Mouse (Mus musculus) ES-Bruce4 (cell line): ENCODE data around the gene Socs3. TPM values are rescaled to one million over a fixed set of nuclear protein-coding genes. Genes with fewer than 3 reads are reported as not detected.

Experiments used
- H3K27ac ChIP-seq: 2 replicates; pipeline ENCODE4 v1.5.1; 2012; ENCODE audit warnings: low read length, inconsistent platforms; ENCODE audit not compliant: insufficient read depth
- H3K27me3 ChIP-seq: 2 replicates; pipeline ENCODE4 v1.6.1; 2012; ENCODE audit warnings: mild to moderate bottlenecking, low read length, inconsistent platforms; ENCODE audit not compliant: control insufficient read depth, poor library complexity, insufficient read depth, severe bottlenecking
- H3K36me3 ChIP-seq: 2 replicates; pipeline ENCODE4 v1.6.1; 2012; ENCODE audit warnings: inconsistent platforms, mild to moderate bottlenecking, low read length, moderate library complexity; ENCODE audit not compliant: control insufficient read depth, poor library complexity, insufficient read depth, severe bottlenecking
- H3K4me1 ChIP-seq: one replicate; pipeline ENCODE4 v1.8.1; 2011; ENCODE audit warnings: low read length; ENCODE audit not compliant: control insufficient read depth, insufficient read depth
- H3K4me3 ChIP-seq: 2 replicates; pipeline ENCODE4 v1.5.1; 2011; ENCODE audit warnings: low read depth, mild to moderate bottlenecking, low read length
- H3K9ac ChIP-seq: 2 replicates; pipeline ENCODE4 v1.6.1; 2012; ENCODE audit warnings: low read depth, mild to moderate bottlenecking, inconsistent platforms; ENCODE audit not compliant: poor library complexity, severe bottlenecking
- H3K9me3 ChIP-seq: replicated peaks from 2 replicates; pipeline ENCODE4 v1.6.1; 2012; ENCODE audit warnings: mild to moderate bottlenecking, low read length, inconsistent platforms; ENCODE audit not compliant: control insufficient read depth, poor library complexity, insufficient read depth, severe bottlenecking
- CTCF ChIP-seq: IDR thresholded peaks from one replicate; pipeline ENCODE4 v1.8.1; 2011; ENCODE audit warnings: low read depth, low read length
- EP300 ChIP-seq: IDR thresholded peaks from 2 replicates; pipeline ENCODE4 v1.6.1; 2011; ENCODE audit warnings: low read depth, low read length; ENCODE audit not compliant: insufficient read depth
- POLR2A ChIP-seq: IDR thresholded peaks from one replicate; pipeline ENCODE4 v1.8.1; 2011; ENCODE audit warnings: low read length; ENCODE audit not compliant: insufficient read depth
- polyA plus RNA-seq: library from polyadenylated mRNA; stranded (reverse); fragments of >200 nt; gene quantifications from 2 replicates; pipeline ENCODE4 v1.2.4, GENCODE M21; 2011; ENCODE audit warnings: low read depth; ENCODE audit not compliant: missing spikeins, insufficient read depth, insufficient read length

Gene Socs3
- polyA plus RNA-seq, 1 experiment: 61.5 TPM

GRCm38 (mm10) chr11:117993190-117994175 is 23.6 kb upstream of the Socs3 start:
- H3K27ac ChIP-seq: no peak overlapping the region
- H3K9me3 ChIP-seq: no peaks in the 10 kb centered on the region
- H3K27me3 ChIP-seq: no peaks in the 10 kb centered on the region
- H3K36me3 ChIP-seq: peaks cover 4% of the 10 kb centered on the region; the same call in 1 of the 2 replicates
- H3K9ac ChIP-seq: no peak overlapping the region
- TF ChIP-seq CTCF (no peak), EP300 (no peak), POLR2A (no peak)
- peaks cover 14% of the 10 kb centered on the region for H3K4me1 ChIP-seq
- no peak overlapping the region for H3K4me3 ChIP-seq

- Histone ChIP-seq H3K9me3 (no peaks in the 10 kb centered on the region), H3K27ac (no peak overlapping the region), H3K4me3 (no peak overlapping the region), H3K36me3 (no peaks in the 10 kb centered on the region), H3K9ac (no peak overlapping the region), H3K27me3 (no peaks in the 10 kb centered on the region), H3K4me1 (peaks cover 12% of the 10 kb centered on the region)
- no peak for TF ChIP-seq EP300
- no peak for TF ChIP-seq POLR2A
- no peak for TF ChIP-seq CTCF
These were observed 21.9 kb upstream of the Socs3 start for GRCm38 (mm10) chr11:117991502-117992470.

- H3K27ac ChIP-seq: no peak overlapping the region
- no peaks in the 10 kb centered on the region for H3K27me3 ChIP-seq
- no peaks in the 10 kb centered on the region for H3K36me3 ChIP-seq
- H3K9ac ChIP-seq: no peak overlapping the region
- H3K4me1 ChIP-seq: peaks cover 11% of the 10 kb centered on the region
- no peak overlapping the region for H3K4me3 ChIP-seq
- no peak for TF ChIP-seq POLR2A
- no peak for TF ChIP-seq CTCF
- TF ChIP-seq EP300: no peak
- H3K9me3 ChIP-seq: no peaks in the 10 kb centered on the region
These were observed 20.1 kb upstream of the Socs3 start for GRCm38 (mm10) chr11:117989926-117990325.

DNA sequence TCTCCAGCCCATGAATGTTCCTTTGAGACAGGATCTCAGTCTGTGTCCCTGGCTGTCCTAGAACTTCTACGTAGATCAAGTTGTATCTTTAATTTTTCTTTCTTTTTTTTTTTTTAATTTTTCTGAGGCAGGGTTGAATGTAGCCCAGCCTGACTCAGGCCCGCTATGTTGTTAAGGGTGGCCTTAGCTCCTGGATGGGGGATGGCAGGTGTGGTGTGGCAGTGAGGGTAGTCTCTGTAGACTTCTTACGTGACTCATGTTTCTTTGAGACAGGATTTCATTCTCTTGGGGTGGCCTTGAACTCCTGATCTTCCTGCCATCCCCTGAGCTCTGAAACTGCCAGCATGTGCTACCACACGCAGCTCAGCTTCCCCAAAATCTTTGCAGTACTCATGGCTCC is 19.4 kb upstream of the Socs3 start:
- Histone ChIP-seq H3K4me1 (peaks cover 8% of the 10 kb centered on the region), H3K27ac (no peak overlapping the region), H3K9me3 (no peaks in the 10 kb centered on the region), H3K4me3 (no peak overlapping the region), H3K9ac (no peak overlapping the region), H3K36me3 (no peaks in the 10 kb centered on the region), H3K27me3 (no peaks in the 10 kb centered on the region)
- no peak for TF ChIP-seq EP300
- TF ChIP-seq POLR2A: no peak
- no peak for TF ChIP-seq CTCF

DNA sequence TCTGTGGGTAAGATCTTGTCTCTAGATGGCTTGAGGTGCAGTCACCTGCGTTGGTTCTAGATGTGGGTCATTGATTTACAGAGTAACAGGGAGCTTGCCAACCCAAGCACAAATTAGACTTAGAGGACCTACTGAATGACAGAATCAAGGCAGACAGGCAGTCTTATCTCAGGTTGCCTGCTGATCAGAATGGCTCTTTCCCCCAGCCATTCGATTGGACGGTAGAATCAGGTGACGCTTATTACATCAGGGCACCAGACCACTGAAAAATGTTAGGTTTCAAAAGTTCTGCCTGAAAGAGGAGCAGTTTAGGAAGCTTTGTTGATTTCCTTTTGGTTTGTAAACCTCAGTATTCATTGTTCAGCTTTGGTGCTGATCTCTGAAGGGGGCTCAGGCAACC is 18.1 kb upstream of the Socs3 start:
- Histone ChIP-seq H3K9ac (peak overlapping the region; percentile 80), H3K9me3 (no peaks in the 10 kb centered on the region), H3K27ac (peak overlapping the region; percentile 33), H3K36me3 (no peaks in the 10 kb centered on the region), H3K4me1 (peaks cover 9% of the 10 kb centered on the region), H3K4me3 (peak overlapping the region; percentile 97), H3K27me3 (no peaks in the 10 kb centered on the region)
- TF ChIP-seq EP300 (no peak), CTCF (no peak), POLR2A (no peak)
